Mouse (Mus musculus) adrenal gland, adult 2 months (tissue): Measurements from ENCODE around the gene 4933415A04Rik. TPM values are rescaled to one million over a fixed set of nuclear protein-coding genes. Genes with fewer than 3 reads are reported as not detected.

Source experiments
- DNase-seq: peaks from one replicate; pipeline ENCODE4 v3.0.0; 2021
- long read RNA-seq: library from polyadenylated mRNA; stranded (forward); transcript quantifications from one replicate; pipeline ENCODE4 v2.0.0, GENCODE M21; 2021
- polyA plus RNA-seq: library from polyadenylated mRNA; depleted of rRNA; stranded (reverse); fragments of >200 nt; gene quantifications from 2 replicates; pipeline ENCODE4 v1.2.3, GENCODE M21; 2012; rRNA removed
- total RNA-seq, 2 experiments: library from RNA; stranded (reverse); gene quantifications; 2 replicates each; pipeline ENCODE4 v1.2.3; 2021

The 4933415A04Rik gene
- total RNA-seq = under 1 TPM; 0.32 to 0.45 TPM
- 0.08 and 0.23 TPM in 2 replicates for polyA plus RNA-seq
- long read RNA-seq = 0 reads

DNA sequence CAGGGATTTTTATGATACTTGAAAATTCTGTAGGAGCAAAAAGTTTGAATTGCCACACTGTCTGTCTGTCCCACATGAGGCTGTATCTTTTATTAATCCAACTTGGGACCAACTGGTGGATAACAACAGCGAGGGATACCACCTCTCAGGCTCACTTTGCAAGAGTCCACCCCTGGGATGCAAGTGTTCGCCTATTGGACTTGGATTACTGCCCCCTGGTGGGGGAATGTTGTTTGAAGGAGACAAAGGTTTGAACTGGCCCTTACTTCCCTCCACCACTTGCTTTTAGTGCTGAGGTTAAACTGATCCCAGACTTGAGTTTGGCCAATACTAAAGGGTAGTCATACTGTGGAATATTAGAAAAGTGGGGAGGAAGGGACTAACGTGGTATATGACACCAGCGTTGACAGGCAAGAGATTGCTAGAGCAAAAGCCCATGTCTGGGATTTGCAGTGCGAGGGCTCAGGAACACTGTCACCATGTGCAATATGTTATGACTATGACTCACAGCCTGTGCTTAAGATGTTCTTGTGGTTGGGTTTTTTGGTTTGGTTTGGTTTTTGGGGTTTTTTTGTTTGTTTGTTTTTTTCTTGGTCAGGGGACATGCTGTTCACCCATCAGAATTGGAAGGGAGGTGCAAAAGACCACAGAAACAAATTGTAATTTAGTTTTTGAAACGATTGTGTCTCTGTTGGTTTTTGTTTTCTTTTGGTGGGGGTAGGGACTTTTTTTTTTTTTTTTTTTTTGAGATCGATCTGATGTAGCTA is at the start of gene 4933415A04Rik:
4933415A04Rik (plus strand) TSS at position 717 of the 767 bp plus-strand sequence.
- DNase-seq = peak; percentile 75

DNA sequence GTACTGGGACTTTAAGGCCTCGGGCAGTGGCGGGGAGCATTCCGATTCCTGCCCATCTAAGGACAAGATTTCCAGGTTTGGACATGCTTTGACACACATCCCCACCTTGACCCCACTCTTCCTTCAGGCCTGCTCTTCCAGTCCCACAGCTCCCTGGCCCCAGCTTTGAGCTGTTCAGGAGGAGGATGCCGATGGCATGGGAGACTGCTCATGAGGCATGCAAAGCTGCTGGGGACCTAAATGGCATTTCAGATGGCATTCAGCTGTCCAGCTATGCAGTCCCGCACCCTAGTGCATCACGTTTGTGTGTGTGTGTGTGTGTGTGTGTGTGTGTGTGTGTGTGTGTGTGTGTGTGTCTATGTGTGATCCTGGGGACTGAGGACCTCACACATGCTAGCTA is 49.8 kb upstream of the 4933415A04Rik start:
- DNase-seq = no peak

DNA sequence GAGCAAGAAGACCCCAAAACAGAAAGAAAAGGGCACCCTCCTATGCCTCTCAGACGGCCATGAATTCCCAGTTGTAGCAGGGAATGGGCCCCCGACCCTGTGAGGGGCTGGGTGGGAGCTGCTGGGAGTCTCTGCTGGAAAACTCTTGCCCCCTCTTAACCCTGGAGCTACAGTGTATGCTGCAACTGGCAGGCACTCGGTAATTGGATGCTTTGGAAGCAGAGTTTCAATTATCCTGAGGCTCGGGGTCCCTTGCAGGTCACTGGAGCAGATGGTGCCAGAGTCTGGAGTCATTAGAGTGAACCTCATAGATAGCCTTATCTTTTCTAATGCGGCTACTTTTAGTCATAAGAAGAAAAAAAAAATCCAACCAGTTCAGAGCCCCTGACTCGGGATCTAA is 47.0 kb upstream of the 4933415A04Rik start:
- no peak for DNase-seq

DNA sequence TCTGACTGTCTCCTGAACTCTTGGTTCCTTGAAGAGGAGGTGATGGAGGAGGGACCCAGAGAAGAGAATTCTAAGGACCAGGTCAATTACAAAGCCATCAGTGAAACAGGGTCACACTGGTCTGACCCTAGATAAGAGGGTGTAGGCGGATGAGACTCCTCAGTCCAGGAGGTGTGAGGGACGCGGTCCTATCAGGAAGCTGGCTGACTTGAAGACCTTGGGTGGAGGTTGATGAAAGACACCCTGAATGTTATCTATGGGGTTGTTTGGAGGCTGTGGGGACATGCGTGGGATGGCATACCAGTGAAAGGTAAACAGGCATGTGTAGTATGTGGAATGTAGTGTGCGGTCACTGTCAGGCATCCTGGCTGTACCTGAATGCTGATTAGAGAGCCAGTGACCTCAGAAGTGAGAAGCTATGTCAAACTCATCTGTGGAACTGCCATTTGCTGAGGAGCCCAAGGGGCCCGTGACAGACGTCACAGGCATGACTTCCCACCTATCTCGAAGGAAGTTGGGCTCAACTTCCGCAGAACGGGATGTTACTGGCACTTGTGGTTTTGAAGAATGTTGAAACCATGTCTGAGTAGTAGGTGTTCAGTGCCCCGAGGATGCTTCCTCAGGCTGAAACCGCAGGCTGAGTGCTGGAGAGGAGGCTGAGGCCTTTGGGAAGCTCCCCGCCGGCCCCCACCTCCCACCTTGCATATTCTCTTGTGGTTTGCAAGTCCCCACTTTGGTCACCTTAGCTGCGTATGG is 43.0 kb upstream of the 4933415A04Rik start:
- DNase-seq = no peak

DNA sequence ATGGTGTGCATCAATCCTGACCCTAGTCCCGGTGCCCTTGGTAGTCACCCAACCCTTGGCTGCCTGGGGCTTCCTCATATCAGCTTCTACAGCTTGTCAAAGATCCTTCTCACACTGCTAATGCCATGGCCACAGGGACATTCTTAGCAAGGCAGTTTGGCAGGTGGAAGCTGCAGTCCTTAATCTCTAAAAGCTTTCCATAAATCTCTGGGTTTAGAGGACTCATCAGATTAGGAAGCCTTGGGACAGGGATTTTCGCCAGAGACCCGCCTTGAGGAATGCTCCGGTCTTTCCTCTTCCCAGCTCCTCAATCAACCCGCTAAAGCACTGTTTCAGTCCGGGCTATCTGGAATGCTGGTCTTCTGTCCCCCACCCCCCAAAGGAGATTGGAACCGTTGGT is 42.0 kb upstream of the 4933415A04Rik start:
- peak; percentile 39 for DNase-seq

DNA sequence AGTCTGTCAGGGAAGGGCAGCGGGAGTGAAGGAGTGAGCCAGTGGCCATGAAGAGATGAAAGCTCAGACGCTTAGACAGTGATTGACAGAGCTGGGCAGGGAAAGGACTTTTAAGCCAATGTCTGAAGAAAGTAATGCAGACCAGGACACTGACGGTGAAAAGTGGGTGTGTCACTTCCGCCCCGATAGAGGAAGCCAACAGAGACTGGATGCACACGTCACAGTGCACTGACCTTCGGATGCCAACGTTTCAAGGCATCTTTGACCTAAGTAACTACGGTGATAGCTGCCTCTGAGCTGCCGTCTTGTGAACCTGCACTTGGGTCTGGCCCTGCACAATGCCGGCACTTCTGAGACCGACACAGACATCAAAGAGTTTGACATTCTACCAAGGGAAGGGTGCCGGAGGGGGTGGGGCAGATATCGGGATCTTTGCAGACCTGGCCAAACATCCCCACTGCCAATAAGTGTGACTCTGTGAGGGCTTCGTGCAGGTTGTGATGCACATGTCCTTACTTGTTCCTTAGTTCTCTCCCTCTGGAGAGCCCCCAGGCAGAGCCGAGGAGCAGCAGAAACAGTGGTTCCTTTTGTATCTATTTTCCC is 40.9 kb upstream of the 4933415A04Rik start:
- peak; percentile 45 for DNase-seq

DNA sequence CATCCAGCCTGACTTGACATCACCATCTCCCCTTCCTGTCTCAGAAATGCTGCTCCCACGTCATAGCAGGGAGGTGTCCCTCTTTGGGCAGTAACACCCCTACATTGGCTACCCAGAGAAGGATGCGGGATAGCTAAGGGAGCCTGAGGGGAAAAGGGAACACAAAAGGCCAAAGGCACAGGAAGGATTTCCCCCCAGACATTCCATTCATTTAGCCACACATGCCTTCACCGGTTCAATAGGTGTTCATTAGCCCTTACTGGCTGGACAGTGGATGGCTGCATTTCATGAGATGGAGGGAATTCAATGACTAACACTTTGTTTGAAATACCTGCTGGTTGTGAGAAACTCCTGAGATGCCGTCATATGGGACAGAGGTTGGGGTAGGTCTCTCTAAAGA is 40.2 kb upstream of the 4933415A04Rik start:
- DNase-seq = no peak

DNA sequence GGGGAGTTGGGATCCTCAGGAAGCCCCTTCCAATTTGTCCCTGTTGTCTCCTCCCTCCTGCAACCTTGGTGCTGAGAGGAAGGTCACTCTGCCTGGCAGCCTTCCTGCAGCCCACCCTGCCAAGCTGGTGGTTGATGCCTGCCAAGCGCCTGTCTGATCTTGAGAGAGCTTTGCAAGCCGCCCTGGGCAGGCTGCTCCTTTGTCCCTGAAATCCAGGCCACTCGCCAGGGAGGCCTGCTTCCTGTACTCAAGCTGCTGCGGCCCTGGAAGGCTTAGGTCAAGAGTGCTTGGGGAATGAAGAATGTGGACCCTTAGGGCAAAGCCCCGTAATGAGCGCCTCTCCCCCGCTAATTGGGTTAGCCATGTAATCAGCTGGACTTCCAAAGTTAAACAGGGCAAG is 38.7 kb upstream of the 4933415A04Rik start:
- DNase-seq = peak; percentile 87

DNA sequence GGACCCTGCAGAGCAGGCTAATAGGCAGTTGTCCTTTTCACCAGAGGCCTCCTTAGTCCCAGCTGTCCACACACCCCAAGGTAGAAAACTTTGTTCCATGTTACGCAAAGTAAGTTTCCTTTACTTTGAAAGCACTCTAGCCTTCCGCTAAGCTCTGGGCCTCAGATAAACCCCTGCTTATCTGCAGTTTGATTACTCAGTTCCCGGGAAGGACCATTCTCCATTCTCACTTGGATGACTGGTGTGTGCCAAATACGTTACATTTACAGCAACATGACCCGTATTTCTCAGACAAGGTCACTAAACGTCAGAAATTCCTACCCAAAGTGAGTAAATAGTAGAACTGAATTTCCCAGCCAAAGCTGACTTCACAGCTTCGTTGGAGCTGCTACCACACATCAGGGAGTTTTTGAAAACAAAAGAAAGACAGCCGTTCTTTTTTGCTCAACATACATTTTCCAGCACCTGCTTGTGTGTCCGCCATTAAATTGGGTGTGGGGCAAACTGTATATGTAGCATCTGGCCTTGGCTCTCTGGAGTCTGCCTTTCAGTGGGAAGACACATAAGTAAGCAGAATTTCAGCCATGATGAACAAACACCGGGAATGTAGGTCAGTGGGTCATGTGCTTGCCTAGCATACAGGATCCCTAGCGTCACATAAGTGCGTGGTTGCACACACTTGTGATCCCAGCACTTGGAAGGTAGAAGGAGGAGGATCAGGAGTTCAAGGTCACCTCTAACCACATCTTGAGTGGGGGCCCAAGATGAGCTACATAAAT is 38.0 kb upstream of the 4933415A04Rik start:
- DNase-seq = peak; percentile 52

DNA sequence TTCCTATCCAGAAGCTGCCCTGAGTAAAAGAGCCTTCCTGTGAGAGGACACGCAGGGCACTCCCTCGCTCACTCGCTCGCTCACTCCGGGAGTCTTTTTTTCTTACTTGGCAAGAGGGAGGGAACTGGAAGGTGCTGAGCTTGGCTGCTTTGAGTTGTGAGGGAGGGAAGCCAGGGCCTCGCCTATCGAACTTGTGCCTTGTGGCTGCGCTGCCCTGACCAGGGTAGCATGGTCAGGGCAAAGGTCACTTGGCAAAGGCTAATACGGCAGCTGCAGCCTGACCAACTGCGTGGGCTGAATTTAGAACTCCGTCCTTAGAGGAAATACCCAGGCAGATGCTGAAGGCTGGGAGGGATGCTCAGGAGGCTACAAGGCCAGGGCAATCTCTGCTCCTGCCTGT is 37.1 kb upstream of the 4933415A04Rik start:
- peak; percentile 71 for DNase-seq

DNA sequence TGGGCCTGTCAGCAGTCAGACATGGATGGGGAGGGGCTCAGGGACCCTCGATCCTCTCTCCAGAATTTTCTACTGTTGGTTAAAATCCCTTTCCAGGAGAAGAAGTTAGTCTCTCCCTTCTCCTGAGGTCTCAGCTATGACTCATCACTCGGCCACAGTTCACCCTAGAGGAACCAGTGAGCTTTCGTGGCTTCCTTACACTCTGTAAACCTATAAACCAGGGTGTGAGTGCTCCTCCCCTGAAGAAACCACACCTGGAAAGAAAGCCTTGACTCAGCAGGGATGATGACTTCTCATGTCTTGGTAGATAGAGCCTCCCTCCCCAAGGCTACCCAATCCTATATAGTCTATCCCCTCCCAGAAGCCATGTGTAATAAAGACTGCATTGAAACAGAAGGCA is 35.1 kb upstream of the 4933415A04Rik start:
- DNase-seq = peak; percentile 17

DNA sequence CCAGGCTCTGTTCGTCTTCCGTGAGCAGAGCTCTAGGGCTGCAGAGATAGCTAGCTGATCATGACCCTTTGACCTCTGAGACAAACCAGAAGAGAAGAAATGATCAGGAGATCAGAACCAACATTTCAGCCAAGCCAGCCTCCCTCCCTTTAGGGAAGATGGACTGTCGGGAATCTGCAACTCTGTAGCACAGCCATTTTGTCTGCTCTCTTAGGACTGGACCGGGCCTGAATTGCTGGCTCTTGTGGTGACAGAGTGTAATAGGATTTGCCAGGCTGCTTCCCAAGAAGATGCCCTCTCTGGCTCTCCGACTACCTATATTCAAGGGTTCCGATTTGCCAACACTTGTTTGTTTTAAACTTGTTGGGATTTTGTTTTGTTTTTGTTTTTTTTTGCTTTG is 34.2 kb upstream of the 4933415A04Rik start:
- no peak for DNase-seq

DNA sequence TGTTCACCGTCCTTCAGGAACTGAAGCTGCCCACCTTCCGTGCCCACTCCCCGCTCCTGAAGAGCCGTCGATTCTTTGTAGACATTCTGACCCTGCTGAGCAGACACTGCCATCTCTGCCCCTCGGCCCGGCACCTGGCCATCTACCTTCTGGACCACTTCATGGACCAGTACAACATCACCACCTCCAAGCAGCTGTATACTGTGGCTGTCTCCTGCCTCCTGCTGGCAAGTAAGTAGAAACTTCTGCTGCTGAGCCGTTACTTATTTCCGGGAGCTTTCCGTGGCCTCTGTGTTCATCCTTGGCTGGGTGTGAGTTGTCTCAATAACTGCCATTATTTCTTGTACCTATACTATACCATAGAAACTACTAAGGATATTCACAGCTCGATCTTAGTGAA is 30.3 kb upstream of the 4933415A04Rik start:
- DNase-seq = peak; percentile 15

DNA sequence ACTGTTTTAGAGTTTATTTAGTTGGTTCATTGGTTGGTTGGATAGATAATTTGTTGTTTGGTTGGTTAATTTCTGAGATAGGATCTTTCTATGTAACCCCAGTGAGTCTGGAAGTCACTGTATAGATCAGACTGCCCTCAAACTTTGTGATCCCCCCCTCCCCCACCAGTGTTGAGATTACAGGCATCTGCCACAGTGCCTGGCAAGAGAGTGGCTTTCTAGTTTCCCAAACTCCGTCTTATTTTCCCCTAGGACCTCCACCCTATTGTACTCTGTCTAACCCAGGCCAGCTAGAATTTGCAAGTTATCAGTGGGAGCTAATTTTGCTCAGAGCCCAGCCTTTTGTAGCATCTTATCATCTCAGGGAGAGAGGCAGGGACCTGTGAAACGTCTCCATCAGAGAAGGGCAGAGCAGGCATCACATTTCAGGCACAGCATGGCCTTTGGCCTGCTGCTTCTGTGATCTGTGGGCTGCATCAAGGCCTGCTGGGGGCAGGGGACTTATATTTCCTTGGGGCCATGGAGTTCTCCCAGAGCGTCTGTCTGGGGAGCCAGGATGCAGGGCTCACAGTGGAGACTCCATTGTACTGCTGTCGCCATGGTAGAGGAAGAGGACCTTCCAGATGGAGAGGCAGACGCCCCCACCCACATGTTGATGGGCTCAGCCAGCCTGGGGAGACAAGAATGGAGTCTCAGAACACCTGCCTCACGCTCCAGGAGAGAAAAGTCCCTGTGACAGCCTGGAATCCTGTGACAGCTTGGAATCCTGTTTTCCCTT is 27.1 kb upstream of the 4933415A04Rik start:
- DNase-seq = no peak

DNA sequence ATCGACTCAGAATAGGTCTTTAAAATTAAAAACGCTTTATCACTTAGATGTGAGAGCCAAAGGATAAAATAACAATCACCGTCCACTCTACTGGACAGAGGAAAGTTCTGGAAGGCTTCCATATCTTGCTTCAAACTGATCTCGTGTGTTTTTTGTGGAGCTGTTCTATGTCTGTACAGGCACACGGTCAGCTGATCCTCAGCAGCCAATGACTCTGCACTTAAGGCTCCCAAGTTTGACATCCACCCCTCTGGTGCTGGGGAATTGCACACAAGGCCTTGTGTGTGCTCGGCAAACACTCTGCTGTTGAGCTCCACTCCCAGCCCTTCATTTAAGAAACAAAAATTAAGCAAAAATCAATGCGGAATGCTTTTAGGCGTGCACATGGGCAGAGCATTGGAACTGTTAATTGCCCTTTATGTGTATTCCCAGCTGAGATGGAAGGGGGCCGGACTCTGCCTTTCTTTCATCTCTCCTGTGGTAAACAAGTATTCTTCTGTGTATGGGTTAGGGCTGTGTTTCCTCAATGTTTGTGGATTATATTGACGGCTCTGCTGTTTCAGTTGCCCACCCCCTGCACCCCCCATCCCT is 23.1 kb upstream of the 4933415A04Rik start:
- no peak for DNase-seq

DNA sequence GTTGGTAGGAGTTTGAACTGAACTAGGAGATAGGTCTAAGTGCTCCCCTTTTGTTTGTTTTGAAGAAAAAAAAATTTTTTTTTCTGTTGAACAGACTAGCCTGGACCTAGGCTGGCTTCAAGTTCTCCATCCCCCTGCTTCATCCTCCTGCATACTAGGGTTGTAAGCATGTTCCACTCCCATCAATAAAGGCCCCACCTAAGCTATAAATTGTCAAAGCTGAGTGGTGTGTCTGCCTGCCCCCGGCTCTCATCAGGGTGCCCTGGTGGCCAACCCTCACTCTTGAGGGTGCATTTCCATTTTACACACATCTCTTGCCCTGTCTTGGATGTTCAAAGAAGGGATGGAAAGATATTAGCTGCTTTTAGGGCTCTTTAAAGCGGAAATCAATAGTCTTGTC is 21.4 kb upstream of the 4933415A04Rik start:
- DNase-seq = no peak

DNA sequence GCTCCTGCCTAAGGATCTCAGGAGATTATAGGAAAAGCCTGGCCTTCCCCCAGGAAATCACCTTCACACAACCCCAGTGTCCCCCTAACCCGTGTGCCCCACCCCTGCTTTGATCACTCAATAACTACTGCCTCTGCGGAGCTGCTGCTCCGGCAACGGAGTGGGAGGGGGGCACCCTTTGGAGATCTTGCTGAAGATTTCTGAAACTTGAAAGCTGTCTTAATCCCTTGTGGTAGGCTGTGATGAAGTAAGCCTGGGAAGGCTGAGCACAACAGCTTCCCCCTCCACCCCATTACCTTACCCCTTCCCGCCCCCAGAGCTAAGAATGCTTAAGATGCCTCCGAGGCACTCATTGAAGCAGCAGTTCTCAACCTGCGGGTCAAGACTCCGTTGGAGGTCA is 21.0 kb upstream of the 4933415A04Rik start:
- DNase-seq = no peak

DNA sequence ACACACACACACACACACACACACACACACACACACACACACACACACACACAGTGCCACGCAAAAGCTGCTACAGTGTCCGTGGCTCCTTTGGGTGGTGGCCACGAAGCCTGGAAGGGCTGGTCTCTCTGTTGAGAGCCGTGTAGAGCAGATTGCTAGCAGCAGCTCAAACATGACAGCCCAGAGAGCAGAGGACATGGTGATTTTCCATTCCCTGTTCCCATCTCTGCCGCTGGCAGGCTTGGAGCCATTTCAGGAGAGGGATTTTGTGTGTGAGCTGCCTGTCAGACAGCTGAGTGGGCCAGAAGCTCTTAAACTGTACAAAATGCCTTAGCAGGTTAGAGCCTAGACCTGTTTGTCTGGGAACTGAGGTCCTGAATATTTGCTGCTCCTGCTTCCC is 20.1 kb upstream of the 4933415A04Rik start:
- peak; percentile 17 for DNase-seq

DNA sequence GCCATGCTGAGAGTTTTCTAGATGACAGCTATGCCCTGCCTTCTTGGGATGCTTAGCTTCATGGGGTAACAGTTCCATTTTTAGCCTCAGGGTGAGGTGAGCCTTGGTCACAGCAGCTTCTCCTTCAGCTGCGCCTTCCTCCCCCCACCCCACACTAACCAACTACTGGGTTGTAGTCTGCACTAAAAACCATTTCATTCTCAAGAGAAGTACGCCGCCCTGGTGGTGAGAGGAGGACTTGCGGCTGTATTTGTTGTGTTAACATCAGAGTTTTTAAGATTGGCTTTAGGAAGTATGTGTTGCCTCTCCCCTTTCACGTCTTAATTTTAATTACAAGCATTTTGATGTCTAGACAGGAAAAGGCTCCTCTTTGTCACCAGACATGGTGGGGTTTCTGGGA is 18.6 kb upstream of the 4933415A04Rik start:
- DNase-seq = no peak

DNA sequence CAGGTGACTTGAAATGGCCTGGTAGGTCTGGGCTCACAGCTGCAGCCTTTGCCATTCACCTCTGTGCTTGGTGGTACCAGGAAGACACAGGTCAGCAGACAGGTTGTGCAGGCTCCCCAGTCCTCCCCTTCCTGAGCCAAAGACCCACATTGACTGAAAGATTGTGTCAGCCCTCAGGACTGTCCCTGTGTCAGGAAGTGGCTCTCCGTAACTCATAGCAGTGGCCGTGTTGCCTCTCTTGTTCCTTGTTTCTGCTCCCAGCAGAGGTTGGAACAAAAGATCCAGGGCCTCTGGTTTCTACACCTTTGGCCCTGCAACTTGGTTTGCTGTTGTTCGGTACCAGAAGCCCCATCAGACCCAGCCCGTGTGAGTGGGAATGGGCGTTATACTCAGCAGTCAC is 17.7 kb upstream of the 4933415A04Rik start:
- no peak for DNase-seq

DNA sequence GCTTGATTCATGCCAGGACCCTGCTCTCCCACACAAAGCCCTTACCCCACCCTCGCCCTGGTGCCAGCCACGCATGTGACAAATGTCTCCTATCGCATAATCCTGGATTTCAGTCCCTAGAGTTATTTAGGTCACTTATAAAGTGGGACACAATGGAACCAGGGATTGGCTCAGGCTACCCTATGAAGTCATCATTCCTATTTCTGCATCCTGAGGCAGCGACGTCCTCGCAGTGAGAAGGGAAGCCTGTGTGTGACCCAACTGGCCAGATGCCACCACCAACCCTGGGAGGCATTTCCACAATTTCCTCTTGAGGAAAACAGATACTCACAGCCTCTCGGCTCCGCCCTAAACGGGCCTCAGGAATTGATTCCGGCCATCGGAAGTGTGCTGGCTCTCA is 17.2 kb upstream of the 4933415A04Rik start:
- peak; percentile 83 for DNase-seq
